Mouse (Mus musculus): Measurements from ENCODE around the gene Riok2.

GRCm38 (mm10) chr17:17386117-17386516 is 12.0 kb downstream of the Riok2 start:
- TF ChIP-seq CTCF (IDR thresholded peaks at IDR 0.05) (no peak), EP300 (IDR thresholded peaks at IDR 0.05) (no peak)
